Mouse (Mus musculus) right cerebral cortex, postnatal 36 days (tissue): ENCODE measurements around the gene Rora.

ENCODE experiments used
- DNase-seq, 2 experiments: peaks; one replicate each; pipeline ENCODE4 v3.0.0; 2022; ENCODE audit warnings: low spot score in 2 of 2, mixed read lengths in 1 of 2

The Rora gene

GRCm38 (mm10) chr9:69006666-69007065 is 353.1 kb downstream of the Rora start:
- no peak for DNase-seq

- DNase-seq: no peak
Measured at GRCm38 (mm10) chr9:69008706-69009105, 355.1 kb downstream of the Rora start.

- no peak for DNase-seq
Measured at GRCm38 (mm10) chr9:69010886-69011285, 357.3 kb downstream of the Rora start.

GRCm38 (mm10) chr9:69013186-69013715 is 359.7 kb downstream of the Rora start:
- no peak for DNase-seq

- DNase-seq: no peak
Measured at GRCm38 (mm10) chr9:69014203-69014602, 360.6 kb downstream of the Rora start.

- DNase-seq: no peak
Measured at GRCm38 (mm10) chr9:69020381-69020780, 366.8 kb downstream of the Rora start.

- no peak for DNase-seq
Measured at GRCm38 (mm10) chr9:69021482-69021881, 367.9 kb downstream of the Rora start.

GRCm38 (mm10) chr9:69023314-69023713 is 369.7 kb downstream of the Rora start:
- DNase-seq: no peak

- DNase-seq: no peak
Measured at GRCm38 (mm10) chr9:69028177-69028576, 374.6 kb downstream of the Rora start.

GRCm38 (mm10) chr9:69034301-69034871 is 380.8 kb downstream of the Rora start:
- no peak for DNase-seq

GRCm38 (mm10) chr9:69035456-69035855 is 381.9 kb downstream of the Rora start:
- no peak for DNase-seq

- no peak for DNase-seq
Measured at GRCm38 (mm10) chr9:69036296-69036695, 382.7 kb downstream of the Rora start.

- DNase-seq: no peak
Measured at GRCm38 (mm10) chr9:69043920-69044613, 390.5 kb downstream of the Rora start.

- DNase-seq: no peak
Measured at GRCm38 (mm10) chr9:69044614-69045133, 391.1 kb downstream of the Rora start.

GRCm38 (mm10) chr9:69045908-69046307 is 392.3 kb downstream of the Rora start:
- DNase-seq: no peak

- DNase-seq: no peak
Measured at GRCm38 (mm10) chr9:69050856-69051255, 397.3 kb downstream of the Rora start.

- DNase-seq: no peak
Measured at GRCm38 (mm10) chr9:69051890-69052289, 398.3 kb downstream of the Rora start.

- DNase-seq: no peak
Measured at GRCm38 (mm10) chr9:69055302-69055701, 401.7 kb downstream of the Rora start.

GRCm38 (mm10) chr9:69071203-69071867 is 417.7 kb downstream of the Rora start:
- DNase-seq: no peak

- no peak for DNase-seq
Measured at GRCm38 (mm10) chr9:69073271-69073670, 419.7 kb downstream of the Rora start.

GRCm38 (mm10) chr9:69084086-69084719 is 430.6 kb downstream of the Rora start:
- no peak for DNase-seq
